Mouse (Mus musculus): ENCODE measurements at regions not wholly inside any gene's neighbourhood (a gene's known extent, or its start where the extent isn't known, plus 50 kb on each side); places are given as distances from the start of the nearest gene placed in this dataset.
A peak's percentile ranks its signal among the peaks of the same experiment; 100 is the strongest.
"Not testable (repeated sequence)": the region's sequence is repeated elsewhere in the genome, so short reads cannot be mapped to it uniquely, and the experiment has no call there.

- no peak for DNase-seq (ENCODE audit: low spot score)
These were observed 739.4 kb downstream of the Tbl1xr1 start for GRCm38 (mm10) chr3:22815842-22816241.

DNA sequence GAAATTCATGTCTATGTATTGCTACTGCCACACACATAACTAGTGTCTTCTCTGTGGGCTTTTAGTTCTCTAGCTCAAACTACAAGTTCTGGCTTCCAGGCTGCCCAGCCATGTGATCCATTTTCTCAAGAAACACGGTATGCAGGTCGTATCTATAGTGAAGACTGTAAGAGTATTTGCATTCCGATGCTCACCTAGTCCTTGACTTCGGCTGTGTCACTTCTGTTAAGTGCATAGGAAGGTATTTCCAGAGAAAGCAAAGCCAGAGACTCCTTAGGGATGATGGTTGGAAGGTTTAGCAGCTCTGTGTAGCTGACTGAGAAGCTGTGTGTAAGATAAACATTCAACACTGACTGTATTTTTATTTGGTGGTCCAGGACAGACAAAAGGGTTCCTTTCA, 750.0 kb downstream of the Tbl1xr1 start:
- DNase-seq (ENCODE audit: low spot score) = no peak

GRCm38 (mm10) chr3:22838986-22839385, 762.5 kb downstream of the Tbl1xr1 start:
- no peak for DNase-seq (ENCODE audit: low spot score)

DNA sequence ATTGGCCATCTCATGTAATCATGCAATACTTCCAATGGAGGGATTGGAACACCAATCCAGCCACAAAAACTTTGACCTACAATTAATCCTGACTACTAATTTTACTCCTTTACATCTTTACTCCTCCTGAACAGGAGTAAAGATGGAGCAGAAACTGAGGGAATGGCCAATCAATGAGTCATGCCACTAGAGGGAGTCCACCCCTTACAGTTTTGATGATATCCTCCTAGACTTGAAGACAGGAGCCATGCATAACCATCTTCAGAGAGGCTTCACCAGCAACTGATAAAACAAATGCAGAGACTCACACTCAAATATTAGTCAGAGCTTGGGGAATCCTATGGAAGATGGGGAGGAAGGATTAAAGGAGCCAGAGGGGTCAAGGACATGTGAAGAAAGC, 774.0 kb downstream of the Tbl1xr1 start:
- no peak for DNase-seq (ENCODE audit: low spot score)

DNA sequence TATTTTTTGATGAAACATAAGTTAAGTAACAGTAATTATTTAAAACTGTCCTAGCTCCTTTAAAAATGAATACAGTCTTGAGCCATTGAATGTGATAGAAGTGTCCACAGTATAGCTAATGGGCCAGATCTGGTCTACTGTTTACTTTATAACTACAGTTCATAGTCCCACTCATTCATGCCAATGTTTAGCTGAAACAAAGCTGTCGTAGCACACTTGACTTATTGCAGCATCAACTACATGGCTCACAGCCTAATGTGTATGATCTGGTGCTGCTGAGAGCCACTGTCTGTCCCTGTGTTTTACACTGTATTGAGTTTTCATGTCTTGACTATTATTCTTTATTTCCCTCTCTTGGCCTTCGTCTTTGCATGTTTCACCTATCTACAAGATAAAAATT, 787.1 kb downstream of the Tbl1xr1 start:
- no peak for DNase-seq (ENCODE audit: low spot score)

- DNase-seq (ENCODE audit: low spot score) = no peak
These were observed 801.4 kb downstream of the Tbl1xr1 start for GRCm38 (mm10) chr3:22877883-22878282.

DNA sequence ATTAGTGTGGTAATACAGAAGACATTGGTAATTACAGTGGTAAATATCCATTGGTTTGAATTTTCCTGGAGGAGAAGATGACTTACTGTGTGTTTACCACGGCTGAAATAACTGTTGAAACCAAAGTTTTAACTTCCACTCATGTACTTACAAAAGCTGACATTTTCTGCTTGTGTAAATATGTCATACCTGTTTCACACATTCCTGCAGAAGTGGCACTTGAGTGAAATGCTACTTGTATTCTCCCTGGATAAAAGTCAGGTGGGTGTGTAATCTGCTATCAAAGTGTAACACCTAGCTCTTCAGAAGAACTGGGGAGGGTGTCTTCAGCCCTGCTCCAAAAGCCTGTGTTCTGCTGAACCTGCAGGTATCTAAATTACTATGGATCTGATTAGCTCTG, 816.3 kb downstream of the Tbl1xr1 start:
- DNase-seq (ENCODE audit: low spot score) = peak; percentile 16

- DNase-seq (ENCODE audit: low spot score) = no peak
These were observed 821.2 kb downstream of the Tbl1xr1 start for GRCm38 (mm10) chr3:22897651-22898050.

- DNase-seq (ENCODE audit: low spot score) = no peak
These were observed 824.5 kb downstream of the Tbl1xr1 start for GRCm38 (mm10) chr3:22900966-22901365.

- DNase-seq (ENCODE audit: low spot score) = no peak
These were observed 852.5 kb downstream of the Tbl1xr1 start for GRCm38 (mm10) chr3:22928970-22929369.

GRCm38 (mm10) chr3:22929762-22930519, 853.5 kb downstream of the Tbl1xr1 start:
- no peak for DNase-seq (ENCODE audit: low spot score)

GRCm38 (mm10) chr3:22945646-22946045, 869.2 kb downstream of the Tbl1xr1 start:
- DNase-seq (ENCODE audit: low spot score) = not testable (repeated sequence)

DNA sequence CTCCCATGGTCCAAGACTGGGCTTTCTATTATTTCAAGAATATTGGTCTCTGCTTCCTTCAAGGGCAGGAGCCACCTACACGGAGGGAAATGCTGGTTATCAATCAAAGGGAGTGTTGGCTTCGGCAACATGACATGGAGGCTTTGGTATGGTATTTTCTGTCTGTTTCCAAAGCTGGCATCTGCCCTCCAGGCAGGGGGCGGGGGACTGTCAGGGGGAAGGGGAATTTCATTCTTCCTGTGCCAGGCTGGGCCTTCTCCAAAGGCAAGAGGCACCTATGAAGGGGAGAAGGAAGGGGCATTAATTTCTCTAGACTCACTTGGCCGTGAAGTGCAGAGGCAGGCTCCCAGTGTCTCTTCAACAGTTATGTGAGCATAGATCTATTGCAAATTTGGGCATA, 870.7 kb downstream of the Tbl1xr1 start:
- DNase-seq (ENCODE audit: low spot score) = no peak

GRCm38 (mm10) chr3:22948168-22948768, 871.8 kb downstream of the Tbl1xr1 start:
- DNase-seq (ENCODE audit: low spot score) = no peak

DNA sequence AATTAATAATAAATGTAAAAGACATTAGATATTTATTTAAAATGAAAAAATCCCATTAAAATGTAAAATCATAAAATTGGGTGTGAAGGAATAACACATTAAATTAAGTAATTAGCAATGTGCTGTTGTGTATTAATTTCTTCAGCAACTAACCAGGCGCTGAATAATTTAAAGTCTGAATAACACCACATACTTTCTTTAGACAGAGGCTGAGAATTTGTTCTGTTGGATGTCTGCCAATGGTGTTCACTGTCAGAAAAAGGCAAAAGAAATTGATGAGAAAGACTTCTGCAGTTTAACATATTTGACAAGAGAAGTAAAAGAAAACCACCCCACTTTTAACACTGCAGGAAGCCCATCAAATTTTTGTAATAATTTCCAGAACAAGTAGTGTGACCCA, 881.0 kb downstream of the Tbl1xr1 start:
- DNase-seq (ENCODE audit: low spot score) = no peak

DNA sequence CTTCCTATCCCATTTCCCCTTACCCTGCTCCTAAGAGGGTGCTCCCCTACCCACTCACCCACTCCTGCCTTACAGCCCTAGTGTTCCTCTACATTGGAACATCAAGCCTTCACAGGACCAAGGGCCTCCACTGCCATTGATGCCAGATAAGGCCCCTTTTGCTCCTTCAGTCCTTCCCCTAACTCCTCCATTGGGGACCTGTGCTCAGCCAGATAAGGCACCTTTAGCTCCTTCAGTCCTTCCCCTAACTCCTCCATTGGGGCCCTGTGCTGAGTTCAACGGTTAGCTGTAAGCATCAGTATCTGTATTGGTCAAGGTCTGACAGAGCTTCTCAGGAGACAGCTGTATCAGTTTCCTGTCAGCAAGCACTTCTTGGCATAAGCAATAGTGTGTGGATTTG, 896.2 kb downstream of the Tbl1xr1 start:
- DNase-seq (ENCODE audit: low spot score) = no peak

- DNase-seq (ENCODE audit: low spot score) = no peak
These were observed 900.3 kb downstream of the Tbl1xr1 start for GRCm38 (mm10) chr3:22976801-22977200.

DNA sequence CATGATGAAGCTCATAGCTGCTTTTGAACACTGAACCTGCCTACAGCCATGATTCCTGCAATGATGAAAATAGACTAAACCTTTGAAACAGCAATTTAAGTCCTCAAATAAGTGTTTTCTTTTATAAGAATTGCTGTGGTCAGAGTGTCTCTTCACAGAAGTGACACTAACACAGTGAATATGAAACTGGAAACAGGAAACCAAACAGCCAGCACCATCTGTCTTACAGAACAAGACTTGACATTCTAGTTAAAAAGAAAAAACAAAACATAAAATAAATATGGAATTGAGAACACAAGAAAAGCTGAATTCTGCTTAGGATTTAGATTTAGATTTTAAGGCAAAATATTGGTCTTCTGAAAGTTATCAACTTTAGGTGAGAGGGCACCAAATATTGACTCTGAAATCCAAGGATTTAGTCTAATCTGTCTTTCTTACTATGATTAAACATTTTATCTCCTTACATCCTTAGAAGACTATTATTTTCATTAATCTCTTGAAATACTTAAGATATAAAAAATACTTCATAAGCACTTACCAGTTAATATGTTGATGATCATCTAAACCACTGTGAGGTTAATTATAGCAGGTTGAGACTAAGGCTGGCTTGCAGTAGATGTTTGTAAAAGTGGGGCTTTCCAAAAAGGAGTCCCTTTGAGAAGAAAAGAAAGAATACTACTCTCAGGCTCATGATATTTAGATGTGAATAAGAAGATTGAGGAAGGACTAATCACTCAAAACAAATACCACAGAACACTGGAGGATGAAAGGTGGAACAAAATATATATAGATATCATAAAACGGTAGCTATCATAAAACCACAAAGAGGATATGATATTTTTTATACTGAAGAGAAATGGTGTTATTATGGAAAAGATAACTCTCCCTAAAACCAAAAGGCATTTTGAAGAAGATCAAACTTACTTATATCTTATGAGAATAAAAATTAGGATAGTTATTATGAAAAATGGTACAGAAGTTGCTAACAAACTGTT, 903.7 kb downstream of the Tbl1xr1 start:
- no peak for DNase-seq (ENCODE audit: low spot score)

DNA sequence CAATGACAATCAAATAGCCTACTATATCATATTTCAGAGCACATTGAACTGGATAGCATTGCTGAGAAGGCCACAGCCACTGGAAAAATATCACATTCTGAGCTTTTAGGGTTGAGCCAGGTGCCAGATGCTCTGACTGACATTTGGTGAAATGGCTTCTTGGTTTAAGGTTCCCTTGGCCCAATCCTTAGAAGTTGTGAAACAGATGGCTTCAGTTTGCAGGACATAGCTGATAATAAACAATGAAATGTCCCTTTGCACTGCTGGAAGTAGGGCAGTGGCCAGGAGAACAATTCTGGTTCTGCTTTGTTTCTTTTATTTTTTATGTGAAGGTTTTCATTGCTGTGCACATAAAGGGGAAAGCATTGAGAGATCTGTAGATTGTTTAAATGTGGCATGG, 906.0 kb downstream of the Tbl1xr1 start:
- no peak for DNase-seq (ENCODE audit: low spot score)

GRCm38 (mm10) chr3:22990136-22990820, 913.8 kb downstream of the Tbl1xr1 start:
- DNase-seq (ENCODE audit: low spot score) = no peak

DNA sequence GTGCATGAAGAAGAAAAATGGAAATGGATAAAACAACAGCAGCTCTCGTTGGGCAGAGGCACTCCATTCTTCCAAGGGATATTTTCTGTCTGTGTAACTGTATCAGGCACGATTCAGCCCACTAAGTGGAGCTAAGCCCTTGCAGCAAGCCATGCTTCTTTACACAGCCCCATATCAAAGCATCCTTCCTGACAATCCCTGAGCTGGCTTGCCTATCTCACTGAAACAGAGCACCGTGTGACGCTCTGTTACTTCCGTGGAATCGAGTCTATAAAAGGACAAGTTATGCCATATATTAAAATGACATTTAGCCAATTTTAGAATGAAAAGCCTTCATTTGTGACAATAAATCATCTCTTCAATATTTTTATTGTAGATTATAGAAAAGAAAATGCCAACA, 918.8 kb downstream of the Tbl1xr1 start:
- DNase-seq (ENCODE audit: low spot score) = no peak

- no peak for DNase-seq (ENCODE audit: low spot score)
These were observed 919.4 kb downstream of the Tbl1xr1 start for GRCm38 (mm10) chr3:22995833-22996232.
